Mouse (Mus musculus) CD4-positive helper T cell, adult 2 months (primary cell): Measurements from ENCODE around the gene Edem2.

Source experiments
- DNase-seq: peaks from one replicate; pipeline ENCODE4 v3.0.0-alpha.2; 2012; ENCODE audit warnings: low read depth, missing footprints, low spot score

Edem2 gene

GRCm38 (mm10) chr2:155729158-155729645 is at the start of gene Edem2:
Gene Edem2 (minus strand): TSS chr2:155729475.
- DNase-seq = peak; percentile 95

DNA sequence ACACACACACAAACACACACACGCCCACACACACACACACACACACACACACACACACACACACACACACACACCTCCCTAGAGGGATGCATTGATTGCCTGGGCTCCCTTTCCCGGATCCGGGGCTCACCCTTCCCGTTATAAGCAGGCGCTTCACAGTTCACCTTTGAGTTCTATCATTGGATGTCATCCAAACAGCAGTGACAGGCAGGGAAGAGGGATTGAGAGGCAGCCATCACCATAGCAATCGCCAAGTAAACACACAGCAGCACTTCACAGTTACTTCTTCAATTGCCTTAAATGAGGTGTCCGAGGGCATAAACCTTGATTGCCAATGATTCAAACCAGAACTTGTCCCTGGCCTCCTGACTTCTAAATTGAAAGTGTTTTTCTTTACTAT is 49.8 kb upstream of the Edem2 start:
- DNase-seq = no peak

DNA sequence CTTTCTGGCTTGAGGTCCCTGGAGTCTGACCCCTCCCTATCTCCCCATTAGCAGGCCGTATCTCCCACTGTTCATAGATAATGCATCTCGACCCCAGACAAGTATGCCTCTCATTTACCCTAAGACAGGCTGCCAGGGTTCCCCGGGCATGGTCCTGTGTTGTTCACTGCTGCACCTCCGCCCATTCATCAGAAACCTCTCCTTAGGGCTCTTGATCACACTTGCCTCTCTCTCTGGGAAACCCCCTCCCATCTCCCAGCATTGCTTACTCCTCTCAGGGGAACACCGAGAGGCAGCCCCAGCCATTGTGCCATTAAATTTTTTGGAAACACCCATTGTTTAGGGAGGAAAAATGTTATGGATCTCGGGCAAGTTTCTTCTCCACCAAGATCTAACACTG is 48.7 kb upstream of the Edem2 start:
- DNase-seq = no peak

DNA sequence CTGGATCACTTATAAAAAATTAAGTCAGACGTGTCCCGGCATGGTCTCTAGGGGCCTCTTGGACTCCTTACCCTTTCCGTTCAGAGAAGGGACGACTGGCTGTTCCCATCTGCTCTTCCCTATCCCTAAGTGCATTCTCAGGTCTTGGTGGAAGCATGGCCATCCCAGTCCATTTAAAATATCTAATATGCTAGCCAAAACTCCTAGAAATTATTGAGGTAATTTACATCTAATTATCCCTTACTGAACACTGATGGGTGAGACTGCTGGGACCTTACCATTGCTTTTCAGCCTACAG is 48.4 kb upstream of the Edem2 start:
- no peak for DNase-seq

DNA sequence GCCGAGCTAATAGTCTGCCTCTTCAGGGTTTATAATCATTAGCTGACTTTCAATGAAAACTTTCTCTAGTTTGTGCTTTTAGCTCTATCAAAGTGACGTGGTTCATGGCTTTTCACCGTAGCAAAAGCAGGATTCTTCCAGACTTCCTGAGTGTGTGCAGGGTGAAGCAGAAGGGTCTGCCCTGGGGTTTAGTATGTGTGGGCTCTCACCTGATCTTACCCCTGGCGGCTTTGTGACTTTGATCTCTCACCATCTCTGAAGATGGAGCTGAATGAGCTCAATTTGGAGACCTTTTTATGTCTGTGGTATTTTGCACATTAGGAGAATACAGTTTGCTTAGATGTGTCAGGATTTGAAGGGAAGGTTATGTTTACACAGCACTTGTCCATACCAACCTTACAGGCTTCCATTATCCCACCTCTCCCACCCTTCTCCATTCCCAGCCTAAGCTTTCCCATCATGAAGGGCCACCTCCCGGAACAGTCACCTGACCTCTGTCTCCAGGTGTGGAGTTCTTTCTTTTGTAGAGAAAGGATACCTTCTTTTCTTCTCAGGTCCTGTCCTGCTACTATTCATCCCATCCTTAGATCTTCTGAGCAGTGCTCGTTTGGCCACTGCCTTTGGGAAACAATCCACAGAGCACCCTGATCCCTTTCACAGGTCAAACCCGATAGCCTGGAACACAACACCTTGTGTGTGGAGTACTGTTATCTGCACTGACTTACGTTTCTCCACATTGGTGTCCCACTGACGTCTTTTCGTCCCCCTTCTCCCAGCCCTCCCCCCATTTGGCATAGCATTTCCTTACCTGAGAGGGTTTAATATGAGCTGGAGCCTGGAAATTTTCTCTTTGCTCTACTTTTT is 47.8 kb upstream of the Edem2 start:
- DNase-seq = no peak

DNA sequence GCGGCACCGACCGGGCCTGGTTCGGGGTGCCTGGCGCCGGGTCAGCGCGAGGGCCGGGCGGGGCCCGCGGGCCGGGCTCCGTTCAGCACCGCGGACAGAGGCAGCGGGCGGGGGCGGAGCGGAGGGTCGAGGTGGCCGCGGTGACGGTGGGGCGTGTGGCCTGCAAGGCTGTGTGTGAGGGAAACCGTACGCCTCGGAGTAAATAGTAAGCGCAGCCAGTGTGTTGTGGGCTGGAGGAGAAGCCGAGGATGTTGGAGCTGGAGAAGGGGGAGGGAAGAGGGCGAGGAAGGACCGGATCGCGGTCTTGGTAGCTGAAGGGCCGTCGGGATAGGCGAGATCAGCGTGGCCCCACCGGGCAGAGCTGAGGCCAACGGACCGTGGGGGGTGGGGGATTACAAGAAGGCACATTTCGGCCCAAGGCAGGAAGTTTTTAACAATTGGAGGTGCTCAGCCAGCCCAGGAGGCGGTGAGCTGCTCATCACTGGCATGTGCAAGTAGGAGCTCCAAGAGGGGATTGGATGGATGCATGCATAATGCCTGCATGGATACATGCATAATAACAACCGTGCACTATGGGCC is 46.5 kb upstream of the Edem2 start:
- DNase-seq = peak; percentile 27

GRCm38 (mm10) chr2:155774927-155775684 is 45.8 kb upstream of the Edem2 start, which contains the start of gene Mmp24:
Gene Mmp24 (plus strand): TSS chr2:155775342.
- DNase-seq = no peak

GRCm38 (mm10) chr2:155774261-155774926 is 45.1 kb upstream of the Edem2 start:
- DNase-seq = no peak

DNA sequence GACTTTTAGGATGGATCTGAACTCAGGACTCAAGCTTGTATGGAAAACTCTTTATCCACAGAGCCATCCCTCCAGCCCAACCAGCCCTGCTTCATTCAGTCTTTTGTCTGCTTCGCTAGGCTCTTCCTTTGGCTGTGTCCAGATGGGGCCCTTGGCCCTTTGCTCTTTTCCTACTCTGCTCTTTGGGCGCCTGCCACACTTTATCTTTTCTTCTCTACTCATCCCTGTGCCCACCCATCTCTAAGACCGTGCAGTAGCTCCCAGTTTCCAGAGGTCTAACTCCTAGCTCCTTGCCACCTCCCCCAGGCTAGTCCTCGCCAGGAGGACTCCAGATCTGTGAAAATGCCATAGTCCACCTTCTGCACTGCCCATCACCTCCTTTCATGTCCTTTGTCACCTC is 44.4 kb upstream of the Edem2 start:
- no peak for DNase-seq

GRCm38 (mm10) chr2:155764679-155765418 is 35.6 kb upstream of the Edem2 start:
- peak; percentile 75 for DNase-seq

DNA sequence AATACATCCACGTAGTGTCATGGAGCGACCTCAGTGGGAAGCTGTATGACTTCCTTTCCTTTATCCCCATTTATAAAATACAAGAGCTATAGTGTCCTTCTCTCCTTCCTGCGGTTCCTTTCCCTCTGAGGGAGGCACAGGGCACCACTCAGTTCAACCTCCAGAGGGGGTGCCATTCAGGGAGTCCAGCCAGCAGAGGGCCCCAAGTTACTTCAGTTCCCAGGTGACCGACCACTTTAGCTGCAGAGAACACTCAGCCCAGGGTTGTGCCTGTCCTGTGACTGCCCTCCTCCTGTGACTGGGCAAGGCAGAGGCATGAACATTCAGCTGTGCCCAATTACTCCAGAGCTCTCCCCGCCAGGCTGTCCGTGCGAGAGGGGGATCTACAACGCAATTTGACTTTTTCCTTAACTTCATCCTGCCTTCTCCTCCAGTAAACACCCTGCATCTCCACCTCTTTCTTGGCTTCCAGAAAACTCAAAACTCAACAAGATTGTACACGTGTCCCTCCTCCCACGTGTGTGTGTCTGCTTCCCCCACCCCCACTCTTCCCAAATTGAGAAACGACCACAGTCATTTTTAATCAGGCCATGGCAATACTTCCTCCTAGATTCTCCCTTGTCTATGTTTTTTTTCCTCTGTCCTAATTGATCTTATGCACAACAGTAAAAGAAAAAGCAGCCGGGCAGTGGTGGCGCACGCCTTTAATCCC is 27.7 kb upstream of the Edem2 start:
- no peak for DNase-seq

DNA sequence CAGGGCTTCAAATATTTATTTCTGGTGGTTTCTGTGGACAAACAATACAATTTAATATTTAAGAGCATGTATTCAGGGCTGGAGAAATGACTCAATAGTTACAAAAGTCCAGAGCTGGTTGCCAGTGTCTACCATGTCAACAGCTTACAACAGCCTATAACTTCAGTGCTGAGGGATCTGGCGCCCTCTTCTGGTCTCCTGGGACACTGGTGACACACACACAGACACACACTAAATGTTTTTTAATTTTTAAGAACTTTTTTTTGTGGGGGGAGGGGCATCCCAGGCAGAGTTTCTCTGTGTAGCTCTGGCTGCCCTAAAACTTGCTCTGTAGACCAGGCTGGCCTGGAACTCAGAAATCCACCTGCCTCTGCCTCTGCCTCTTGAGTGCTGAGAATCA is 26.5 kb upstream of the Edem2 start:
- DNase-seq = peak; percentile 57

GRCm38 (mm10) chr2:155751014-155751786 is 21.9 kb upstream of the Edem2 start, which contains the start of gene Procr:
Gene Procr (plus strand): TSS chr2:155751117.
- DNase-seq = no peak

GRCm38 (mm10) chr2:155749394-155749793 is 20.1 kb upstream of the Edem2 start:
- DNase-seq = no peak

- DNase-seq = no peak
These were observed 16.2 kb upstream of the Edem2 start for GRCm38 (mm10) chr2:155745487-155745886.

DNA sequence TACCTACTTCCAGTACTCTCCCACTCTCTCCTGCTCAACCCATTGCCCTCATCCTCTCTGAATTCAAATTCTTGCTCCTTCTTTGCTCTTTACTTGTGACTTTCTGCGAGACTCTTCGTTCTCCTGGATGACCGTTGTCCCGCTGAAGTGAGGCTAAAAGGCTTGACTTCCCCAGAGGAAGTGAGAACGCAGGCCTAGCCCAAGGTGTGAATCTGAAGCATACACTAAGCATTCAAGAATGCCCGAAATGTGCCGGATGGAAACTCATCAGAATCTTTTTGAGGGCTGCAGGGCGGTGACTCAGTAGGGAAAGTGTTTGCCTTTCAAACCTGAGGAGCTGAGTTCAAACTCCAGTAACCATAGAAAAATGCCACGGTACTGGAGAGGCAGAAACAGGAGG is 14.1 kb upstream of the Edem2 start:
- DNase-seq = no peak

- DNase-seq = no peak
These were observed 13.7 kb upstream of the Edem2 start for GRCm38 (mm10) chr2:155742931-155743337.

GRCm38 (mm10) chr2:155742211-155742610 is 12.9 kb upstream of the Edem2 start:
- no peak for DNase-seq

DNA sequence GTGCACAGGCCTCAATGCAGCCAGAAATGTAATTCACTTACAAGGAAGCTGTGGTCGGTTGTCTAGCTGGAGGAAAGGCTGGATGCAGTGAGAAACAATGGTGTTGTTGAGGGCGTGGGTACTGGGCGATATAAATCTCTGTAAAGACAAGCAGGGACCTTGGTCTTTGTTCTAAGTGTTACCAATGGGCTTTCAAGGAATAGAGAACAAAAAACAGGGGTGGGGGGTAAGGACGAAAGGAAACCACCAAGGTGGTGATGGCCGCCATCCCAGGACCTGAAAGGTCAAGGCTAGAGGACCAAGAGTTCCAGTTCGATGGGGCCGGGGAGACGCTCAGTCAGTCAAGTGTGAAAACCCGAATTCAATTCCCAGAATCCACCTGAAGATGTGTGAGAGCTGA is 8.5 kb upstream of the Edem2 start:
- DNase-seq = no peak

DNA sequence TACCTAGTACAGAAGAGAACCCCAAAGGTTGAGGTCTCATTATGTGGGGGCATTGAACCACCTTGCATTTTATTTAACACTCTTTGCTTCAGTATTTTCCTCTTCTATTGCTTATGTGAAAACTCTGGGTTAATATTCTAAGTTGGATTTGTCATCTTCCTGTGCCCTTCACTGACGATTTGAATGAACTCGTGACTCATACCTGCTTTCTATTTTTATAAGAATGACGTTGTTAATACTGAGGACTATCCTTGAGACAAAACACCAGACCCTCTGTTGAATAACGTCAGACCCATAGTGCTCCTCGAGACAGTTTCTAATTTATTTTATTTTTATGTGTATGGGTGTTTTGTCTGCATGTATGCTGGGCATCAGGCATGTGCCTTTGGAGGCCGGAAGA is 7.7 kb upstream of the Edem2 start:
- no peak for DNase-seq
